Mouse (Mus musculus) liver, embryonic 14.5 days (tissue): ENCODE measurements around the gene Cbs. TPM values are rescaled to one million over a fixed set of nuclear protein-coding genes. Genes with fewer than 3 reads are reported as not detected.

Source experiments
- ATAC-seq: fragments of 200-750 bp; cut with Nextera tagmentation; 2 replicates; pipeline ENCODE4 v1.8.0; 2017; ENCODE audit warnings: moderate number of reproducible peaks, mild to moderate bottlenecking, moderate library complexity; ENCODE audit not compliant: insufficient read depth
- DNase-seq, 3 experiments: peaks; one replicate each; pipeline ENCODE4 v3.0.0-alpha.2; 2012 to 2013; ENCODE audit warnings: low read depth in 3 of 3, low spot score in 3 of 3
- H3K27ac ChIP-seq: fragments of 300-500 bp; sonication (generic); 2 replicates; pipeline ENCODE4 v1.5.1; 2014; ENCODE audit warnings: moderate library complexity, mild to moderate bottlenecking, control low read depth, inconsistent platforms
- H3K27me3 ChIP-seq: fragments of 300-500 bp; sonication (generic); 2 replicates; pipeline ENCODE4 v1.6.1; 2014; ENCODE audit warnings: mild to moderate bottlenecking, low read length, moderate library complexity; ENCODE audit not compliant: control insufficient read depth, insufficient read depth
- H3K36me3 ChIP-seq: fragments of 300-500 bp; sonication (generic); replicated peaks from 2 replicates; pipeline ENCODE4 v1.6.1; 2014; ENCODE audit warnings: low read depth; ENCODE audit not compliant: control insufficient read depth, insufficient read depth
- H3K4me1 ChIP-seq, 2 experiments: fragments of 200-500 bp in 1 of 2; fragments of 300-500 bp in 1 of 2; sonication (generic) in 1 of 2; replicated peaks; 2 replicates each; pipeline ENCODE4 v1.6.1; 2012 to 2014; ENCODE audit warnings: antibody characterized with exemption in 1 of 2, inconsistent platforms in 1 of 2, low read length in 1 of 2; ENCODE audit not compliant: control insufficient read depth in 2 of 2, insufficient read depth in 2 of 2
- H3K4me2 ChIP-seq: fragments of 300-500 bp; sonication (generic); 2 replicates; pipeline ENCODE4 v1.6.1; 2014; ENCODE audit warnings: low read depth, mild to moderate bottlenecking, control low read depth, moderate library complexity
- H3K4me3 ChIP-seq, 2 experiments: fragments of 200-500 bp in 1 of 2; fragments of 300-500 bp in 1 of 2; sonication (generic) in 1 of 2; 2 replicates each; pipeline ENCODE4 v1.5.1; 2012 to 2014; ENCODE audit warnings: low read depth in 2 of 2, low read length in 2 of 2, mild to moderate bottlenecking in 2 of 2, control low read depth in 1 of 2, inconsistent platforms in 1 of 2, moderate library complexity in 1 of 2; ENCODE audit not compliant: insufficient read depth in 1 of 2
- H3K9ac ChIP-seq: fragments of 300-500 bp; sonication (generic); replicated peaks from 2 replicates; pipeline ENCODE4 v1.6.1; 2014; ENCODE audit warnings: mild to moderate bottlenecking, control low read depth, moderate library complexity
- H3K9me3 ChIP-seq: fragments of 300-500 bp; sonication (generic); 2 replicates; pipeline ENCODE4 v1.6.1; 2016; ENCODE audit warnings: low read length, mixed read lengths; ENCODE audit not compliant: control insufficient read depth
- CTCF ChIP-seq: IDR thresholded peaks from 2 replicates; pipeline ENCODE4 v1.5.1; 2016; ENCODE audit warnings: antibody characterized with exemption, low read depth, control low read depth
- EP300 ChIP-seq: IDR thresholded peaks from 2 replicates; pipeline ENCODE4 v1.6.1; 2016; ENCODE audit warnings: antibody characterized with exemption, low read depth
- WGBS: fragments of 180-500 bp; shearing (Covaris S2); extraction: QIAGEN DNeasy Blood & Tissue Kit; methylation state at CpG from one replicate; pipeline ENCODE4 v1.1.7; 2014; ENCODE audit not compliant: insufficient replicate concordance; 5-methylcytosine and 5-hydroxymethylcytosine counted together
- polyA plus RNA-seq, 2 experiments: library from polyadenylated mRNA; depleted of rRNA in 1 of 2; stranded (reverse) in 1 of 2; unstranded in 1 of 2; fragments of >200 nt; fragmentation: Nextera tagmentation in 1 of 2; extraction: Ambion mirVana in 1 of 2; gene quantifications; 2 replicates each; pipeline versions ENCODE4 v1.2.1 to v1.2.3; 2012 to 2014

Gene Cbs
- polyA plus RNA-seq, 2 experiments = 14.6 to 14.9 TPM

DNA sequence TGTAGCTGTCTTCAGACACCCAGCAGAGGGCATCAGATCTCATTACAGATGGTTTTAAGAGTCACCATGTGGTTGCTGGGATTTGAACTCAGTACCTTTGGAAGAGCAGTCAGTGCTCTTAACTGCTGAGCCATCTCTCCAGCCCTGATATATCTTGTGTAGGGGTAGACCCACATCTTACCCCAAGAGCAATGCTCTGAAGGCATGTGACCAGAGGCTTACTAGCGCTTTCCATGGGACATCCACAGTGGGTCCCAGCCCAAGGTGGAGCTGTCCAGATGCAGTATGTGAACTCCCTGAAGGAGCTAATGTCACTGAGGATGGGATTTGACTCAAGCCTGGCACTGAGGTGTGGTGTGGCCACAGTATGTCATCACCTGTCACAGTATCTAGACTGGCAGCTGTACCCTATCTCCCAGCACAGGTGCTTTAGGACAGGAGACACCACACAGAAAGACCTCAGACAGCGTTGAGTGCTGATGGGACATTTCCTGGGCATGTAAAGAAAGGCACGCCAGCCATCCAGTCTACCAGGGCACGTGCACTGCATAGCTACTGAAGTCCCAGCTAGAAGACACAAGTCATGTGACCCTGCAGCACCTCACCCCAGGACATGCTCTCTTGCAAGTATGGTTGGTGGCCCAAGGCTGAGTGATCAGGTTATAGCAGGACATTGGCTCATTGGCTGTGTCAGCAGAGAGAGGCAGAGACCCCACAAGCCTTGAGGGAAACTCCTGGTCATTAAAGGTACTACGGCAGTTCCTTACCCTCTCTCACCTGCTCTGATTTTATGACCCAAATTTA, 9.4 kb upstream of the Cbs start:
- WGBS = 78% methylated on average over 5 of the region's 5 CpGs
- H3K27me3 ChIP-seq = no peaks in the 10 kb centered on the region
- no peak overlapping the region for H3K27ac ChIP-seq
- no peaks in the 10 kb centered on the region for H3K9me3 ChIP-seq
- no peak overlapping the region for H3K4me2 ChIP-seq
- H3K36me3 ChIP-seq = peaks cover 50% of the 10 kb centered on the region
- no peak overlapping the region for H3K9ac ChIP-seq
- TF ChIP-seq CTCF = no peak
- no peak for TF ChIP-seq EP300
- H3K4me3 ChIP-seq = no peak overlapping the region
- ATAC-seq = peak; percentile 28; the same call in 1 of the 2 replicates
- no peaks in the 10 kb centered on the region for H3K4me1 ChIP-seq
- DNase-seq = no peak

- no peaks in the 10 kb centered on the region for H3K4me1 ChIP-seq
- peaks cover under 1% of the 10 kb centered on the region for H3K27me3 ChIP-seq
- no peak overlapping the region for H3K27ac ChIP-seq
- H3K36me3 ChIP-seq = peaks cover 15% of the 10 kb centered on the region
- H3K4me2 ChIP-seq = no peak overlapping the region
- no peak overlapping the region for H3K4me3 ChIP-seq
- ATAC-seq (no peak), DNase-seq (no peak)
- TF ChIP-seq CTCF = no peak
- TF ChIP-seq EP300 = no peak
- H3K9ac ChIP-seq = no peak overlapping the region
- no peaks in the 10 kb centered on the region for H3K9me3 ChIP-seq
- WGBS = 53% methylated on average over 4 of the region's 4 CpGs
Observed at GRCm38 (mm10) chr17:31642913-31643312, 5.9 kb upstream of the Cbs start.

DNA sequence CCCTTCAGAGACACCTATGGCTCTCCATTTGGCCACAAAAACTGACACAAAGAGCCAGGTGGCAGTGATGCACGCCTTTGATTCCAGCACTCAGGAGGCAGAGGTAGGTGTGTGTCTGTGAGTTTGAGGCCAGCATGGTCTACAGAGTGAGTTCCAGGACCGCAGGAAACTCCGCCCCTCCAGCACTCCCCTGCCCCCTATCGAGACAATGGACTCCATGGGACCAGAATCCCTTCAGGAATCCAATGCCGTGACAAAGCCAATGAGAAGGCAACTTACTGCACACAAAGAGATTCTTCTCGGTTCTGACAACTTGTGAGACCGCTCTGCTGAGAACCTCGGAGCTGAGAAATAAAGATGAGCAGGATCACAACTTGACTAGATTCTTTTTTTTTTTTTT, 5.3 kb upstream of the Cbs start:
- no peak for ATAC-seq

GRCm38 (mm10) chr17:31639651-31640050, 2.6 kb upstream of the Cbs start:
- no peaks in the 10 kb centered on the region for H3K9me3 ChIP-seq
- WGBS = 55% methylated on average over 4 of the region's 4 CpGs
- no peak overlapping the region for H3K27ac ChIP-seq
- no peak overlapping the region for H3K4me2 ChIP-seq
- no peaks in the 10 kb centered on the region for H3K36me3 ChIP-seq
- no peak overlapping the region for H3K9ac ChIP-seq
- peaks cover 31% of the 10 kb centered on the region for H3K27me3 ChIP-seq
- ATAC-seq (no peak), DNase-seq (no peak)
- peaks cover 0 to 3% of the 10 kb centered on the region in 2 experiments; a peak in 2 of 4 replicates for H3K4me1 ChIP-seq
- no peak overlapping the region for H3K4me3 ChIP-seq
- no peak for TF ChIP-seq EP300
- no peak for TF ChIP-seq CTCF

More for the DNA sequence above, 5.3 kb upstream of the Cbs start:
- no peak overlapping the region for H3K9ac ChIP-seq
- H3K4me3 ChIP-seq = no peak overlapping the region
- TF ChIP-seq CTCF = no peak
- TF ChIP-seq EP300 = no peak
- peaks cover 7% of the 10 kb centered on the region for H3K27me3 ChIP-seq
- no peak overlapping the region for H3K4me2 ChIP-seq
- DNase-seq = no peak
- no peak overlapping the region for H3K27ac ChIP-seq
- H3K36me3 ChIP-seq = peaks cover 9% of the 10 kb centered on the region
- 48% methylated on average over 8 of the region's 8 CpGs for WGBS
- no peaks in the 10 kb centered on the region for H3K9me3 ChIP-seq
- H3K4me1 ChIP-seq = peaks cover 0 to 3% of the 10 kb centered on the region in 2 experiments; a peak in 1 of 4 replicates

GRCm38 (mm10) chr17:31637866-31638570, 980 bp upstream of the Cbs start:
- Histone ChIP-seq H3K27me3 (peaks cover 31% of the 10 kb centered on the region), H3K36me3 (no peaks in the 10 kb centered on the region), H3K27ac (no peak overlapping the region), H3K4me2 (no peak overlapping the region), H3K9me3 (no peaks in the 10 kb centered on the region), H3K4me1 (peaks cover 0 to 3% of the 10 kb centered on the region in 2 experiments; a peak in 2 of 4 replicates), H3K4me3 (no peak overlapping the region), H3K9ac (no peak overlapping the region)
- 49% methylated on average over 9 of the region's 9 CpGs for WGBS
- ATAC-seq = no peak
- TF ChIP-seq EP300 (no peak), CTCF (no peak)
- no peak for DNase-seq
